Mouse (Mus musculus) liver, adult 2 months (tissue): ENCODE measurements at regions not wholly inside any gene's neighbourhood (a gene's known extent, or its start where the extent isn't known, plus 50 kb on each side); places are given as distances from the start of the nearest gene placed in this dataset.

Source experiments
- CTCF ChIP-seq: fragments of 200-500 bp; IDR thresholded peaks from 2 replicates; pipeline ENCODE4 v1.5.1; 2011; ENCODE audit warnings: low read depth, low read length, control low read depth
- POLR2A ChIP-seq: fragments of 200-500 bp; IDR thresholded peaks from 2 replicates; pipeline ENCODE4 v1.6.1; 2011; ENCODE audit warnings: low read length, control low read depth; ENCODE audit not compliant: insufficient read depth; ENCODE audit errors: extremely low read depth

DNA sequence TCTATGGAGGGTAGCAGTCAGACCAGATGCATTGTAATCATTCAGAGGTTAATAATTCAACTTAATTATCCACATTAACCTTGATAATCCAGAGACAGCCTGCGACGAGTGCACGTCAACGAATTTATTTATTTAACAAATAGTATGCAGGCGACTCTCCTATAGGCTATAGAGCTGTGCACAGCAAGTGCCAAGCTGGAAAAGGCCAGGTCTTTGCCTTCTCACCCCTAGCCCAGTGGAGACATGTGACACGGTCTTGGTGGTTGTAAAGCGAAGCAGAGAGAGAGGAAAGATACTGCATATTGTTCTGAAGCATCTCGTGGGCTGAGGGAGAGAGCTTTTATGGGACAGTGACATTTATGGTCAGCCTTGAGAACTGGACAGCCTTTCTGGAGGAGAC lies 146.7 kb downstream of the Fam43a start:
- TF ChIP-seq CTCF (no peak), POLR2A (no peak)
